Mouse (Mus musculus): Measurements from ENCODE around the gene Hoxb7. TPM values are rescaled to one million over a fixed set of nuclear protein-coding genes. Genes with fewer than 3 reads are reported as not detected.

The Hoxb7 gene
- polyA plus RNA-seq, 2 experiments from 2014 or later, result not detected

- no peak for ATAC-seq
Observed at GRCm38 (mm10) chr11:96301837-96302236, 15.4 kb downstream of the Hoxb7 start.

GRCm38 (mm10) chr11:96302381-96303150 is 16.1 kb downstream of the Hoxb7 start:
- no peak for ATAC-seq

GRCm38 (mm10) chr11:96303151-96304099 is 17.0 kb downstream of the Hoxb7 start, which contains the start of gene Hoxb5:
TSS of gene Hoxb5 (plus strand) at chr11:96303336.
- ATAC-seq, result peak; percentile 77

GRCm38 (mm10) chr11:96304381-96305195 is 18.2 kb downstream of the Hoxb7 start:
- ATAC-seq, result no peak

- ATAC-seq, result no peak
Observed at GRCm38 (mm10) chr11:96305505-96306182, 19.2 kb downstream of the Hoxb7 start.

- no peak for ATAC-seq
Observed at GRCm38 (mm10) chr11:96306183-96306907, 19.9 kb downstream of the Hoxb7 start.

- no peak for ATAC-seq
Observed at GRCm38 (mm10) chr11:96306908-96307269, 20.5 kb downstream of the Hoxb7 start.

- ATAC-seq, result no peak
Observed at GRCm38 (mm10) chr11:96308763-96309162, 22.3 kb downstream of the Hoxb7 start.

GRCm38 (mm10) chr11:96309288-96309687 is 22.9 kb downstream of the Hoxb7 start:
- ATAC-seq, result no peak

- no peak for ATAC-seq
Observed at GRCm38 (mm10) chr11:96310183-96310938, 23.9 kb downstream of the Hoxb7 start.

GRCm38 (mm10) chr11:96311097-96311496 is 24.7 kb downstream of the Hoxb7 start:
- ATAC-seq, result peak; percentile 44

- peak; percentile 83 for ATAC-seq
Observed at GRCm38 (mm10) chr11:96311520-96312417, 25.3 kb downstream of the Hoxb7 start.

GRCm38 (mm10) chr11:96313134-96313533 is 26.7 kb downstream of the Hoxb7 start:
- ATAC-seq, result no peak

GRCm38 (mm10) chr11:96313806-96314428 is 27.5 kb downstream of the Hoxb7 start:
- no peak for ATAC-seq

- peak; percentile 9 for ATAC-seq
Observed at GRCm38 (mm10) chr11:96314671-96315343, 28.4 kb downstream of the Hoxb7 start.

GRCm38 (mm10) chr11:96315344-96315681 is 28.9 kb downstream of the Hoxb7 start:
- no peak for ATAC-seq

GRCm38 (mm10) chr11:96316696-96317607 is 30.5 kb downstream of the Hoxb7 start:
- ATAC-seq, result no peak

Measured in CD4-positive, CD25-positive, alpha-beta regulatory T cell, adult 4 months (primary cell).